Mouse (Mus musculus): ENCODE measurements at regions not wholly inside any gene's neighbourhood (a gene's known extent, or its start where the extent isn't known, plus 50 kb on each side); places are given as distances from the start of the nearest gene placed in this dataset.

DNA sequence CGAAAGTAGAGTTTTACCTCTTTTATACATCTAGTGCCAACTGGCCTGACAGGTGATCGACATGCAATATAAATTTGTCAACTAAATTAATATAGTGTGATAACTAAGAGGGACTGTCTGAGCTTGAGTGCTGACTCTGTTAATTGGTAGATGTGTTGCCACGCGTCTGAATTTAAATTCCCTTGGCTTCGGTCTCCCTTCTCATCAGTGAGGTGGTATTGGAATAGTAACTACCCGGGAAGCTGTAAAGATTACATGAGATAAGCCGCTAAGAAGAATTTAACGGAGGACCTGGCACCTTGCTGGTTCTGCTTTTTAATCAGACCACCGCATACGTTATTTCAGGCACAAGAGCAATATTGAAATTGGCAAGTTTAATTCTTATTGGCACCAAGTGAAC lies 136.7 kb upstream of the Cnot2 start:
- no peak for TF ChIP-seq POLR2A (IDR thresholded peaks at IDR 0.05; ENCODE audit: low read depth, low read length)
- no peak for TF ChIP-seq CTCF (IDR thresholded peaks at IDR 0.05; ENCODE audit: borderline replicate concordance, insufficient read depth, low read length)

Measured in embryonic fibroblast, embryonic 13.5 days (primary cell).